Mouse (Mus musculus): Measurements from ENCODE around the gene Tmem138.
"Not testable (repeated sequence)": the region's sequence is repeated elsewhere in the genome, so short reads cannot be mapped to it uniquely, and the experiment has no call there.

Gene Tmem138

DNA sequence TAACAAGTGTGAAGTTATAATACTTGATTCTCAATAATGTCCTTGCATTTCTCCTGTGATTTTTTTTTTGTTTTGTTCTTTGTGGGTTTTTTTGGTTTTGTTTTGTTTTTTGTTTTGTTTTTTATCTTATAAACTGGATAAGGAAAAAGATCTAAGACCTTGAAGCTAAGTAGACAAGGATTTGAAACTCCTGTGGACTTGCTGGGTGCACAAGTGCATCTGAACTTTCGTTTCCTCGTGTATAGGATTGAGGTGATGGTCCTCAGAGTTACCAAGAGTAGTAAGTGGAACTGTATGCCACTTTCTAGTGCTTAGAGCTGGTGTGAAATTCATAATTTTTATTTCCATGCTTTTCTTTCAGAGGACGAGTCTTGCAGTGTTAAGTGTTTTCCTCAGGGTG lies 2.9 kb upstream of the Tmem138 start:
- no peak for DNase-seq (ENCODE audit: low read depth, low spot score)

DNA sequence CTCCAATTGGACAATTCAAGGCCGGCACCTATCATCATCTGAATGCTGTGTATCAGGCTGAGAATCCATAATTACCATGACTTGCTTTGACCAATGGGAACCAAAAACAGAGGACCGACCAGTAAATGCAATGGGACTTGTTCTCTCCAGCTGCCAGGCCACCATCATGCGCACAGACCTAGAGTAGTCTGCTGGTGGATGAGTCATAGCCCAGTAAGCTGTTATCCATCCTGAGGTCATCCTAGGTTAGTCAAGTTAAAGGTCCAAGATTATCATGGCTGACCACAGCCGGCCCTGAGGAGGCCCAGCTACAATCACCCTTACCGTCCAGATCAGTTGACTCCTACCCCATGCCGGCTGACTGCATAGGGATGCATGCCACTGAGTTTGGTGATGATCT lies 7.5 kb downstream of the Tmem138 start:
- DNase-seq (ENCODE audit: low read depth, low spot score), result no peak

DNA sequence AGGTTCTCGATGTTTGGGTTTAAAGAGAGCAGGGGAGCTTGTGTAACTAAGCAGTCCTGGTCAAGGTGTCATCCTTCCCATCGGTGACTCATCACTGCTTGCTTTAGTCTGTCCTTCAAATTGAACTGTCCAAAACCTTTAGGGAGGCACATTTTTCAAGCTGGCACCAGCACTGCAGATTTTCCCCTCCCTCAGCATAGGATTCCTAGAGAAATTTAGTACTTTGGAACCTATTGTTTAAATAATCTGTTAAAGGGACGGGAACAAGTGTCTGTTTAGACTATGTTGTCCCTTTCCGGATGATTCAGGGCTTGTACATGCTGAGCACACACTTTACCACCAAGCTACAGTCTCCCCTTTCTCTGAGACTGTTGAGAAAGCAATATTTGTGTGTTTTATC lies 11.9 kb downstream of the Tmem138 start:
- no peak for DNase-seq (ENCODE audit: low read depth, low spot score)

DNA sequence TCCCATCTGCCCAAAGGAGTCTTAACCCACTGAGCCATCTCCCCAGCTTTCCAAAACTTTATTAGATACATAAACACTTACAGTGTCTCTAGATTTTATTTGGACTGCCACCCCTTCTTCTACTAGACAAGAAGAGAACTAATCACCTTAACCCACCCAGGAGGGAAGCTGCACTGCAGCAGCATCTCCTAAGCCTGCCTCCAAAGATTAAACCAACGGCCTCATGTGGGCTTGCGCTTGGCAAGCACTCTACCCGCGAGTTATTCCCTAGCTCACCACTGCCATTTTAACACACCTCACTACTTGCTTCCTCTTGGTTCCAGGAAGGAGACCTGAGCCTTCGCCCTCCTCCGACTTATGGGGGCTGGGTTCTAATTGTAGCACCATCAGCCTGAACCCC lies 12.9 kb downstream of the Tmem138 start:
- no peak for DNase-seq (ENCODE audit: low read depth, low spot score)

DNA sequence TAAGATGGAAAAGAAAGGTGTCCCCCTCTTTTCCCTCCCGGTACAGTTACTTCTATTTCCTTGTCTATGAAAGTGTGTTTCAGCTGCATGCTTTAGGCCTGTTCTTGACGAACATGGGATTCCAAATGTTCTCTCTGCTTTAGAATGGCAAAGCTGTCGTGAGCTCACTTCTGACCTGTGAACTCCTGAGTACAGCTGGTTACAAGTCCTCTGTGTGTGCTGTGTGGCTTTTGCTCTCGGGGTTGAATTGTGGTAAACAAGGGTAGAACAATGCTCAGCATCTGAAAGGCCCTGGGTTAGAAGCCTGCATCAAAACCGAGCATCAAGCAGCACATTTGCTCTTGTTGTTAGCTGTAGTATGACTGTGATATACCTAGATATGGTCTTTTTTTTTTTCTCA lies 14.8 kb downstream of the Tmem138 start:
- no peak for DNase-seq (ENCODE audit: low read depth, low spot score)

DNA sequence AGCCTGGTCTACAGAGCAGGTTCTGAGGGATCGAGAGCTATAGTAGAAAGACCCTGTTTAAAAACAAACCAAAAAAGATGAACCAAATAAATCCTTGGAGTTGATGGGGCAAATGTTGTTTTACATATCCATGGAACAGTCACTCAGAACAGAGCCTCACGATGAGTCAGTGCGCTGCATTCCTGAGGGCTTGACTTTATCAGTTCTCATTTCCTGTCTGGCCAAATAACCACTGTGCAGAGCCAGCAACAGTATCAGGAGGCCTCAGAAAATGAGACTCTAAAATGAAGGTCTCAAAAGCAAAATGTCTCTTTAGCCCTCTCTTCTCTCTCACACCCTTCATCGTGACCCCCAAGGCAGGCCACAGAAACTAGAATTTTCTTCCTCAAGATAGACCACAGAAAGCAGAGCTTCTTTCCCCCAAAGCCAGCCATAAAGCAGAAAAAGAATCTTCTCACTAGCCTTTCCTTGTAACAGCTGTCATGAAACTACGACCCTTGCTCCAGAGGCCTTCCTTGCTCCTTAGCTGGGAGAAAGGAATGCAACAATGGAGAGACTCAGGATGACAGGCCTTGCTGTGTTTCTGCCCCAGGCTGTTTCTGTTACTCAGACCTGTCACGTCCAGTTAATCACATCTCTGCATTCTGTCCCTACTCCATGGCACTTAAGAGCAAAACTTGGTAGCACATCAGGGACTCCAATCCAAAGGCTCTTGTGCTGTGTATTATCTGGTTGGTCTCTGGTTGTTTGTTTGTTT lies 15.4 kb downstream of the Tmem138 start:
- DNase-seq (ENCODE audit: low read depth, low spot score), result no peak

DNA sequence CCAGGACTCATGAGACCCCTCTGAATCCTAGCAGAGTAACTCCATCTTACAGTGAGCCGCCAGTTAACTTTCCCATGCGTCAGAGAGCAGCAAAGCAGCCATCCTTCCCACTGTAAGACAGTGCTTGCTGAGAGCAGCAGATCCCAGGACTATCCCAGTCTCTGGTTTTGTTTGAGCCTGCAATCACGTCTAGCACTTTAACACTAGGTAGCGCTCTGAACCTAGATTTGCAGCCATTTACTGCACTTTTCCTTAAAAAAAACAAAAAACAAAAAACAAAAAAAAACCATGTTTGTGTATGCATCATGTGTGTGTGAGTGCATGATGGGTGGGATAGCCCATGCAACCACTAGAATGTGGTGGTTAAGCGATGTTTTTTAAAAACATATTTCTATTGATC lies 17.1 kb downstream of the Tmem138 start:
- DNase-seq (ENCODE audit: low read depth, low spot score), result peak; percentile 46

DNA sequence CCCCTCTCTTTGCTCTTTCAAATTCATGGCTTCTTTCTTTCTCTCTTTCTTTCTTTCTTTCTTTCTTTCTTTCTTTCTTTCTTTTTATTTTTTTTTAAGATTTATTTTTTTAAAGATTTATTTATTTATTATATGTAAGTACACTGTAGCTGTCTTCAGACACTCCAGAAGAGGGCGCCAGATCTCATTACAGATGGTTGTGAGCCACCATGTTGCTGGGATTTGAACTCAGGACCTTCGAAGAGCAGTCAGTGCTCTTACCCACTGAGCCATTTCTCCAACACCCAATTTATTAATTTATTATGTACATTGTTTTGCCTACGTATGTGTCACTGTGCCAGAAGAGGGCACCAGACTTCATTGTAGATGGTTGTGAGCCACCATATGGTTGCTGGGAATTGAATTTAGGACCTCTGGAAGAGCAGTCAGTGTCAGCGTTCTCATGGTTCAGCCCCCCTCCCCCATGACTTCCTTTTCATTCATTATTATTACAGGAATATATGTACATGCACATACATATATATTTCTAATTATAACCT lies 19.3 kb downstream of the Tmem138 start:
- not testable (repeated sequence) for DNase-seq (ENCODE audit: low read depth, low spot score)

DNA sequence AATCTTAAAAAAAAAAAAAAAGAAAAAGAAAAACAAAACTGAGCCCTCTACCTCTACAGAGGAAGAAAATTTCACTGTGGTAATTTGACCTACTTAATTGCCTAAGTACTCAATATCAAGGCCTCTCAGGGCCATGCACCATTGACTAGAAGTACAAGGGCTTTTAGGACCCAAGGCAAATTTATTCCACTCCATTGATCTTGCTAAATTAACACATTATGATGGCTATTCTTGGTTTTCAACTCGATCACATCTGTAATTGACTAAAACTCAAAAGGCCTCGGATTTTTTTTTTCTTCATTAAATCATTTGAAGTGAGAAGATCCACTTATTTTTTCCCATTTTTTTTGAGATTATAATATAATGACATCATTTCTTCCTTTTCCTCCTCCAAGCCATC lies 19.7 kb downstream of the Tmem138 start:
- no peak for DNase-seq (ENCODE audit: low read depth, low spot score)

DNA sequence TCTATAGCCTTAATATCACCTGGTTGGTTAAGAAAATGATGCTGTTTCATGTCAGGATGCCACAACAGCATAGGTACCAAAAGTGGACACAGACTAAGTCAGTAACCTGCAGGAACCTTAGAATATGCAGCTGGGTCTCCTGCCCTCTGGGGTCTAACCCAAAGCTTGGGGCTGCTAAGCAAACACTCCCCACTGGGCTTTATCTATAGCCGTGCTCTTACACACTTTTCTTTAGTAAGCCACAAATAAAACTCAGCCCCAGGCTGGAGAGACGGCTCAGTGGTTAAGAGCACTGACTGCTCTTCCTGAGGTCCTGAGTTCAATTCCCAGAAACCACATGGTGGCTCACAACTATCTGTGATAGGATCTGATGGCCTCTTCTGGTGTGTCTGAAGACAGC lies 20.2 kb downstream of the Tmem138 start:
- DNase-seq (ENCODE audit: low read depth, low spot score), result no peak

DNA sequence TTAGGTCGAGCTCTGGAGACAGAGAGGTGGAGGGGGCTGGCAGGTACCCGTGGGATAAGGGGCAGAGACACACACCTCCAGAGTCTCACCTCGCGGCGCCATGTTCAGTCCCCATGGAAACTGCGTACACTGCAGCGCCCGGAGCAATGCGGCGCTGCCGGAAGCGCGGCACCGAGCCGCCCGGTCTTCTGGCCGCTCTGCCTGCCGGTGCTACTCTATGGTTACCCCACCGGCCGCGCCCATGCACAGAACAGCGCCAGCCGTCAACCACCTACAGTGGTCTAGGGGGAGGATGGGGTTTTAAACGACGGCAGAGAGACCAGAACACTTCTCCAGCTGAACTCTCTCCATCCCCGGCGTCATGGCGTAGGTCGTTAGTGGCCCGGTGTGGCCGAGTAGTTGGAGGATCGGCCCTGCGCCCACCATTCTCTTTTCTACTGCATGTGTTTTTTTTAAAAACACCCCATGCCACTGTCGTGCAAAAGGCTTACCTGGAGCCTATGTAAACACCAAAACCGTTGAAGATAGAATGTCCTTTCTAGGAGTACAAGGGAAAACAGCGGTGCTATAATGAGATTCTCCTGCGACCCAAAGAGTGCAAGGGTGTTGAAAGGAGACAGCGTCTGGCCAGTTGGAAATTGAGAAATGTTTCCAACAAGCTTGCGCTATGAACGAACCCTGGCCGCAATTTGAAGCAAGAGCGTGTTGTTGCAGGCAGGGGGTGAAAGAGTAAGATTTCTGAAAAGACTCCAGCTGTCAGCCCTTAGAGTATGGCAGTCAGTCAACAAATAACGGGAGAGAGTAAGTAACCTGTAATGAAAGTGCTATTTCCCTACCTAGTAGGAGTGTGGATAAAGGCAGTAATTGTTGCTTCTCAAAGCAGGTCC lies 21.3 kb downstream of the Tmem138 start, which contains the start of gene Tmem216:
Gene Tmem216, minus strand, starts transcription at position 615 of the 887 bp plus-strand sequence.
- peak; percentile 84 for DNase-seq (ENCODE audit: low read depth, low spot score)

DNA sequence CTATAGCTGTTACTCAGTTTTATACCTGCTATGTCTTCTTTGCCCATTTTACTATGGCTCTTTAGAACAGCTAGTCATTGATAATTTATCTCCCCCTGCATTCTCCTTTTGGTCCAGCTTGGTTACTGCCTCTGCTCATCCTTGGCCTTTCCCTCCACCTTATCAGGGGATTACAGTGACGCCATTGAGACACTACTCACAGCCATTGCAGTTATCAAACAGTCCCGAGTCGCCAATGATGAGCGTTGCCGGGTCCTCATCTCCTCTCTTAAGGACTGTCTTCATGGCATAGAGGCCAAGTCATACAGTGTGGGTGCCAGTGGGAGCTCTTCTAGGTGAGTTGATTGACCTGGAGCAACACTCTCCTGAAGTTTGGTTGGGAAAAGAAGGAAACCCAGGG lies 37.7 kb downstream of the Tmem138 start:
- DNase-seq (ENCODE audit: low read depth, low spot score), result no peak

DNA sequence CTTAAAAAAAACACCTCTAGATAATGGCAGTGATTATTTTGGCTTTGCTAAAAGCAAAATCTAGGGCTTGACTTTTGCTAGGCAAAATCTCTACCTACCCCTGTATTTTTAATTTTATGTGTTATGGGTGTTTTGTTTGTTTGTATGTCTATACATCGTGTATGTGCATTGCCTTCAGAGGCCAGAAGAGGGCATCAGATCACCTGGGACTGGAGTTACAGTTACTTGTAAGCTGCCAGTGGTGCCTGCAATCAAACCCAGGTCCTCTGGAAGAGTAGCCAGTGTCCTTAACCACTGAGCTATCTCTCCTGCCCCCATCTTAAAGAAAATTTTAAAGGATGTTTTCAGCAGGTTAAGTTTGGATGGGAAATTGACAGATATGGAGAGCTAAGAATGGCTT lies 47.1 kb downstream of the Tmem138 start:
- peak; percentile 66 for DNase-seq (ENCODE audit: low read depth, low spot score)

DNA sequence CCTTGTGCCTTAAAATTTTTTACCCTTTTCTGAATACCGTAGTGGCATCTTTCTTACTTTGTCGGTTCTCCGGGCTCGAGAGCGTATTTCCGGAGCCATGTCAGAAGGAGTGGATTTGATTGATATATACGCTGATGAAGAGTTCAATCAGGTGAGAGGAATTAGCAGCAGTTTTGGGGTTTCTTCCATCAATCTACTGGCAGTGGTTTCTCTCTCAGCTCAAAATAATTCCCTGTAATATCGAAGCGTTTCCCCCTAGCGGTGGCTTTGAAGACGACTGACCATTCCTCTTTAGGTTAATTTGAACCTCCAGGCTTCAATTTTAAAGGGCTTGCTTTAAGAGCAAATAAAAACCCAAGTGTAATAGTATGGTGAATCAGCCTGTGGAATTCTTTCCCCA lies 51.3 kb downstream of the Tmem138 start, which contains the start of gene Sdhaf2:
Gene Sdhaf2, minus strand, starts transcription at position 233 of the 400 bp plus-strand sequence.
- peak; percentile 75 for DNase-seq (ENCODE audit: low read depth, low spot score)

DNA sequence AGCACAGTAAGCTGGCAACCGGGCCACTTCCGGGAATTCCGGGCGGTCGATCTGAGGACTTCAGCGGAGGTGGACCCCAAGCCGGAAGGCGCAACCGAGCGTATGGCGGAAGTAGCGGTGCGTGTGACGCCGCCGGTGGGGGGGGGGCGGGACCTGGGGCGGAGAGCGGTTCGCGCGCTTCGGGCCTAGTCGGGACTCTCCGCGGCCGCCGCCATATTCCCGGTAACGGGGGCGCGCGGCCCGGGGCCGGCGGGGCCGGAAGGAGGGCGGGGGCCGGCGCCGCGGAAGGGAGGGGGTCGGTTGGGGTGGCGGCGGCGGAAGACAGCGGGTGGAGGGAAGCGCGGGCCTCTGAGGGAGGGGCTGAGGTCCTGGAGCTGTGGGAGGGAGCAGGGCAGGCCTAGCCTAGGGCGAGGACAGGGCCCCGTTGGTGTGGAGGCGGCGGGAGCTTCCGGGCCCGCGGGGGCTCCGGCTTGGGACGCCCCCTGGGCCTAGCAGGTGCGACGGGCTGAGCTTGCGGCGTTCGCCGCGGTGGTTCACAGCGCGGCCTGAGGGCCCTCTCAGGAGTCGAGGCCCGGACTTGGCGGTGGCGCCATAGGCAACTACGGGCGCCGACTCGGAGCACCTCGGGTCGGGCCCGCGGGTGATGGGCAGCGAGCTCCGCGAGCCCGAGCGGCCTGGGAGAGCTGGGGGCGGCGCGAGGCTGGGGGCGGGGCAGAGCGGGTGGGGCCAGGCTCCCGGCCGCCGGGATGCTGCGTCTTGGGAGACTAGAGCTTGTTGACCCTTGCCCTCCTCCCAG lies 51.9 kb downstream of the Tmem138 start, which contains the start of gene Cpsf7:
Gene Cpsf7, plus strand, starts transcription at position 161 of the 796 bp plus-strand sequence.
- peak; percentile 92 for DNase-seq (ENCODE audit: low read depth, low spot score)

DNA sequence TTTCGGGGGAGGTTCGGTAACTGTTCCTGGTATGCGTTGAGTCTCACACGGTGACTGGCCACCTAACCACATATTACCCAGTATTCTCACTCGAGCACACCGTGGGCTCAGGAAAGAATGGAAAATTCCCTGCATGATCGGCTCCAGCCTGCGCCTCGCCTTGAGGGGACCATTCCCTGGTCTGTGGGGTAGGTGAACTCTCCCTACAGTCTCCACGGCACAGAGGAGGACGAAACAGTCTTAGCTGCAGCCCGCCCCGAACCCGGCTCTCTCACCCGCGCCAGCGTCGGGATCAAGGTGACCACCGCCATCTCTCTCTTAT lies 52.4 kb downstream of the Tmem138 start:
- no peak for DNase-seq (ENCODE audit: low read depth, low spot score)

DNA sequence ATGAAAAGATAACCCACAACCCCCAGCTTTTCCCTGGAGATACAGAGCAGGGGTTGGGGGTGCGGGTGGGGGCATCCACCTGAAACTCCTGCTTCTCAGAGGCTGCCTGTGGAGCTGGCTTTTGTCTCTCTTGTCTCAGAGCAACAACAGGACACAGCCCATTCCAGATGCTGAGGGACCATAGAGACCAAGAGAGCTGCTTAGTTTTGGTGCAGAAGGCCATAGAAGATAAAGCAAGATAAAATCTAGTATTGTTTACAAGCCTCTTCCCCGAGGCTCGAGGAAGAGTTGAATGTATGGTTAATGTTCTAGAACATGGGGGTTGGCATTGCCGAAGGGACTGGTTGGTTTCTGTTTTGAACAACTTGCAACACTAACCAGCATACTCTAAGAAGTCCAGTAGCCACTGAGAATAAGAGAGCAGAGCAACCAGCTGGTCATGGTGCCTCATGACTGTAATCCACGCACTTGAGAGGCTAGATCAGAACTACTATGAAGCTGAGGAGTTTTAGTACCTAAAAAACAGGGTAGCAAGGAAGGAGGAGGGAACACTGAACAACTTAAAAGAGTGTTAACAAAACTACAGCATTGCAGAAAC lies 53.6 kb downstream of the Tmem138 start:
- DNase-seq (ENCODE audit: low read depth, low spot score), result no peak

DNA sequence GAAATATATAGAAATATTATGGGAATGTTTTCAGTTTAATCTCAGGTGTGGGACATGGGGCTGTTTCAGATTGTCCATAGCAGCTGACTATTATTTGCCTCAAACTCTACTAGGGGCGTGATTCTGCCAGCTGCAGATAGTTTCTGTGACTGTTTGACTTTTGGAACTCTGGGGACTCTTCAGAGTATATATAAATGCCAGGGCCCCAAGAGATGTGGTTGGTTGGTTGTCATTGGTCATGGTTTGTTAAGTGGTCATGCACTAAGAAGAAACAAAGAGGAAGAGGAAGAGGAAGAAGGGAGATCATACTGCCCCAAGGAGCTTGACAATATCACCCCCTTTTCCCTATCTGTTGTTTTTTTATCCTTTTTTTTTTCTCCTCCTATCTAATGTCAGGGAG lies 55.2 kb downstream of the Tmem138 start:
- no peak for DNase-seq (ENCODE audit: low read depth, low spot score)
